Mouse (Mus musculus) urinary bladder, postnatal 14 days (tissue): ENCODE data around the gene Acap3.

Source experiments
- DNase-seq: peaks from one replicate; pipeline ENCODE4 v3.0.0; 2021; ENCODE audit warnings: low spot score

Gene Acap3

GRCm38 (mm10) chr4:155886330-155886729 lies 5.3 kb upstream of the Acap3 start:
- no peak for DNase-seq

- no peak for DNase-seq
Measured at GRCm38 (mm10) chr4:155887674-155888073, 3.9 kb upstream of the Acap3 start.

GRCm38 (mm10) chr4:155888181-155888580 lies 3.4 kb upstream of the Acap3 start:
- no peak for DNase-seq

GRCm38 (mm10) chr4:155889316-155889715 lies 2.3 kb upstream of the Acap3 start:
- DNase-seq, result no peak

GRCm38 (mm10) chr4:155891011-155891471 lies 581 bp upstream of the Acap3 start:
- no peak for DNase-seq

GRCm38 (mm10) chr4:155892017-155892416 lies 395 bp downstream of the Acap3 start:
- peak; percentile 86 for DNase-seq

GRCm38 (mm10) chr4:155892438-155893211 lies 1.0 kb downstream of the Acap3 start:
- DNase-seq, result no peak

- no peak for DNase-seq
Measured at GRCm38 (mm10) chr4:155893212-155893690, 1.6 kb downstream of the Acap3 start.

GRCm38 (mm10) chr4:155894311-155894881 lies 2.8 kb downstream of the Acap3 start:
- DNase-seq, result peak; percentile 85

- DNase-seq, result peak; percentile 62
Measured at GRCm38 (mm10) chr4:155895216-155895615, 3.6 kb downstream of the Acap3 start.

GRCm38 (mm10) chr4:155895826-155896225 lies 4.2 kb downstream of the Acap3 start:
- DNase-seq, result no peak

- no peak for DNase-seq
Measured at GRCm38 (mm10) chr4:155896461-155896860, 4.8 kb downstream of the Acap3 start.

- DNase-seq, result no peak
Measured at GRCm38 (mm10) chr4:155898318-155898717, 6.7 kb downstream of the Acap3 start.

GRCm38 (mm10) chr4:155899355-155899754 lies 7.7 kb downstream of the Acap3 start:
- DNase-seq, result no peak

GRCm38 (mm10) chr4:155901205-155901604 lies 9.6 kb downstream of the Acap3 start:
- DNase-seq, result peak; percentile 29

GRCm38 (mm10) chr4:155903246-155903645 lies 11.6 kb downstream of the Acap3 start:
- no peak for DNase-seq

- DNase-seq, result peak; percentile 17
Measured at GRCm38 (mm10) chr4:155904318-155905102, 12.9 kb downstream of the Acap3 start.

- DNase-seq, result no peak
Measured at GRCm38 (mm10) chr4:155905634-155906033, 14.0 kb downstream of the Acap3 start.

- no peak for DNase-seq
Measured at GRCm38 (mm10) chr4:155906125-155906524, 14.5 kb downstream of the Acap3 start.

- peak; percentile 2 for DNase-seq
Measured at GRCm38 (mm10) chr4:155907003-155907402, 15.4 kb downstream of the Acap3 start.

- no peak for DNase-seq
Measured at GRCm38 (mm10) chr4:155908281-155908680, 16.7 kb downstream of the Acap3 start.

GRCm38 (mm10) chr4:155908751-155909150 lies 17.1 kb downstream of the Acap3 start:
- DNase-seq, result no peak

GRCm38 (mm10) chr4:155932031-155932430 lies 40.4 kb downstream of the Acap3 start:
- DNase-seq, result no peak
